Mouse (Mus musculus): ENCODE data around the gene Dalrd3. TPM values are rescaled to one million over a fixed set of nuclear protein-coding genes. Genes with fewer than 3 reads are reported as not detected.

The Dalrd3 gene
- total RNA-seq, 2 experiments from 2014 or later, result 76.0 to 86.5 TPM

- DNase-seq (ENCODE audit: low spot score in 2 of 2), result no peak
Observed at GRCm38 (mm10) chr9:108611488-108611887, 41.8 kb downstream of the Dalrd3 start.

GRCm38 (mm10) chr9:108617301-108617700 is 47.6 kb downstream of the Dalrd3 start:
- DNase-seq (ENCODE audit: low spot score in 2 of 2), result no peak

Small RNAs within 50 kb of the gene (microRNA-seq; reads per million reads assigned to microRNA genes)
- gene Gm24083 (0 reads per million in 2 experiments), gene Mir191 (0 reads per million in 2 experiments), gene Mir425 (852 to 1,553 reads per million in 2 experiments)

Other genes with a start within 250 kb of the Dalrd3 start
- 10 to 100 TPM; 67.3 to 68.7 TPM for gene Gpx1, start 231.0 kb upstream of the Dalrd3 start, total RNA-seq (2021)
- gene Usp4, start 222.0 kb upstream of the Dalrd3 start, total RNA-seq (2021), result 100 to 1,000 TPM; 111 to 121 TPM
- 1 to 10 TPM in 1 of 2 experiments, under 1 TPM in 1; 0.86 to 1.2 TPM for gene 1700102P08Rik, start 177.1 kb upstream of the Dalrd3 start, total RNA-seq (2021)
- gene Ccdc36, start 141.4 kb upstream of the Dalrd3 start, total RNA-seq (2021), result under 1 TPM in 1 of 2 experiments, not detected in 1; 0.14 TPM
- gene BC048562, start 133.4 kb upstream of the Dalrd3 start, total RNA-seq (2021), result not detected
- 10 to 100 TPM; 37.0 to 37.8 TPM for gene Ccdc71, start 109.4 kb upstream of the Dalrd3 start, total RNA-seq (2021)
- gene Klhdc8b, start 108.3 kb upstream of the Dalrd3 start, total RNA-seq (2021), result 10 to 100 TPM; 17.5 to 18.4 TPM
- gene Lamb2, start 90.2 kb upstream of the Dalrd3 start, total RNA-seq (2021), result 10 to 100 TPM; 34.8 to 39.8 TPM
- gene Usp19, start 79.3 kb upstream of the Dalrd3 start, total RNA-seq (2021), result 100 to 1,000 TPM; 123 to 128 TPM
- 10 to 100 TPM; 77.4 to 91.5 TPM for gene Qars, start 62.2 kb upstream of the Dalrd3 start, total RNA-seq (2021)
- 100 to 1,000 TPM; 123 to 130 TPM for gene Qrich1, start 53.1 kb upstream of the Dalrd3 start, total RNA-seq (2021)
- gene Impdh2, start 9.6 kb upstream of the Dalrd3 start, total RNA-seq (2021), result 10 to 100 TPM; 61.3 to 70.1 TPM
- gene Ndufaf3, start 2.5 kb upstream of the Dalrd3 start, total RNA-seq (2021), result 10 to 100 TPM; 52.0 to 54.6 TPM
- 100 to 1,000 TPM; 172 to 180 TPM for gene Wdr6, start 8.9 kb downstream of the Dalrd3 start, total RNA-seq (2021)
- 10 to 100 TPM; 64.2 to 64.5 TPM for gene P4htm, start 27.8 kb downstream of the Dalrd3 start, total RNA-seq (2021)
- 10 to 100 TPM; 50.2 to 50.6 TPM for gene Arih2, start 79.5 kb downstream of the Dalrd3 start, total RNA-seq (2021)
- 10 to 100 TPM; 19.6 to 26.3 TPM for gene Slc25a20, start 92.2 kb downstream of the Dalrd3 start, total RNA-seq (2021)
- 10 to 100 TPM; 43.5 to 49.4 TPM for gene Prkar2a, start 119.4 kb downstream of the Dalrd3 start, total RNA-seq (2021)
- gene Ip6k2, start 213.9 kb downstream of the Dalrd3 start, total RNA-seq (2021), result 100 to 1,000 TPM; 201 to 212 TPM
- gene Nckipsd, start 238.5 kb downstream of the Dalrd3 start, total RNA-seq (2021), result 10 to 100 TPM; 47.2 to 52.3 TPM

Data from layer of hippocampus, postnatal 14 days (tissue).